Mouse (Mus musculus) Patski (cell line): ENCODE measurements around the gene Sumo2. TPM values are rescaled to one million over a fixed set of nuclear protein-coding genes. Genes with fewer than 3 reads are reported as not detected.

Experiments
- ATAC-seq: fragments of 100-300 bp; one replicate; pipeline ENCODE4 v1.8.0; 2021
- CTCF ChIA-PET: fragments of 350-600 bp; sonication (Branson Sonifier 250); formaldehyde crosslinking; loops from one replicate; lab custom pipeline; 2022; ENCODE audit warnings: inconsistent platforms; lab: Charles Lee
- POLR2A ChIA-PET: fragments of 350-600 bp; sonication (Branson Sonifier 250); formaldehyde crosslinking; loops from one replicate; lab custom pipeline; 2022; ENCODE audit warnings: antibody characterized with exemption, inconsistent platforms; lab: Charles Lee
- DNase-seq: peaks from one replicate; pipeline ENCODE4 v3.0.0-alpha.2; 2011; ENCODE audit warnings: low read depth, low spot score
- H3K27me3 ChIP-seq: fragments of 371-371 bp; one replicate; pipeline ENCODE4 v1.5.1; 2021
- CTCF ChIP-seq: fragments of 100-300 bp; IDR thresholded peaks from one replicate; pipeline ENCODE4 v1.5.1; 2021
- in situ Hi-C: fragments of 300-500 bp; cut with MboI; formaldehyde crosslinking; loops from 3 replicates; pipeline ENCODE4 v1.11.1; 2018; ENCODE audit warnings: low pct_unique_long_range_greater_than_20kb, mixed read lengths
- polyA plus RNA-seq: library from polyadenylated mRNA; unstranded; gene quantifications from one replicate; pipeline ENCODE4 v1.2.3, GENCODE M21; 2021

Gene Sumo2
- polyA plus RNA-seq, 1 experiment from 2014 or later, result 381 TPM

DNA sequence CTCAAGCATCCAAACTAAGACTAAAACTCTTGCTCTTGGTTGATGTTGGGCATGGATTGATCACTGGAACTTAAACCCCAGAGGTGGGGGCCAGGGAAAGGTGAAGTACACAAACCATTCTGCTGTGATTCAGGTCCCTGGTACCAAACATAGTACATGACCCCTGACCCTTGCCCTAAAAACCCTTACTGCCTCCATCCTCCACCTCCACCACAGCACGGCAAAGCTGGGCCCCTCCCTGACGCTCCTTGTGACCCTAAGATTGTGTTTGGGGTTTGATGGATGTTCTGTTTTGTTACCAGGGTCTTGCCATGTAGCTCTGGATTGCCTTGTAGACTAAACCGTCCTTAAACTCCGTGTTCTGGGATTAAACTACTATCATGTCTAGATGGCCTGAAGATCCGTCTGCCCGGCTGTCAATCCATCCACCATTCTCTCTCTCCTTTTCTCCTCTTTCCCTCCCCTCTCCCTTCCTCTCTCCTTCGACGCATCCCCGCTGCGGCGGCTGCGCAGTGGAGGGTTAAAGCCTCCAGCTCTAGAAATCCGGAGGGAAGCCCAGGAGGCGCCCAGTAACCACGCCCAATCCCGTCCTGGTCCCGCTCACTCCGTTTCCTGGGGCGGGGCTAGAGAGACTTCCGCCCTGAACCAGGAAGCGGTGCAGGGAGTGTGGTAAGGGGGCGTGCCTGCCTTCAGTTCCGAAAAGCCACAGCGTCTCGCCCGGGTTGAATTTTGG, 60.9 kb downstream of the Sumo2 start, which contains the start of gene Armc7:
Gene Armc7 (plus strand): TSS at position 643 of the 733 bp plus-strand sequence.
- ChIA-PET POLR2A (interaction anchor here (1.3 kb wide), 1 partner anchor 62 kb away, joined by 4 read pairs; no protein-coding TSS in a partner anchor), CTCF (interaction anchor here (0.8 to 2.3 kb wide), 4 partner anchors 17 to 63 kb away, joined by 5 to 14 read pairs (median 6); partner anchors contain the start of gene Nt5c)
- DNase-seq (peak; percentile 65), ATAC-seq (peak; percentile 88)
- H3K27me3 ChIP-seq, result no peaks in the 10 kb centered on the region
- in situ Hi-C loops, result no loop called here
- no peak for TF ChIP-seq CTCF

DNA sequence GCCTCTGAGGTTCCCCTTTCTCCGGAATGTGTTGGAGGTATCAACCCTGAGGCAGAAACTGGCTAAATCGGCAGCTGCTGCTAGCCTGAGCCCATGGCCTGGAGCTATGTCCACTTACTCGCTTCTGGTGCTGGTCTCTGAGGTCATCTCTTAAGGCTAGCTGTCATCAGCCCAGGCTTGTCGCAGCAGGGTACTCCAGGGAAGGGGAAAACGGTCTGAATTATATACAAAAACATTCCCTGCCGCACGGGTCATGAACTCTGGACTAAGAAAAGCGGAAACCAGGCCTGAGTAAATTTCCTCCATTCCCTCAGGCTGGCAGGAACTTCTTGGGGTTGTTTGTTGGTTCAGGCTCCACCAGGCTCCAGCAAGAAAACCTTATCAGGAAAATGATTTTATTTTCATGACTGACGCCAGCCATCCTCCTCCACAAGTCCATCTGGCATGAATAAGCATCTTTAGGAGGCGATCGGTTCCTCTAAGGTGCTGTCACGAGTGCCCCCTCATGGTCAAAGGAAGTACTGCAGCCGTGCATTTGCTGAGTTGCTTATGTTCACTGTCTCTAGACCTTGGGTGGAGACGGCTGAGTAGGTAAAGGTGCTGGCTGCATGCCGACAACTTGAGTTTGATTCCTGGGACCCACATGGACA, 62.3 kb downstream of the Sumo2 start:
- ChIA-PET POLR2A (no interaction called here), CTCF (interaction anchor here (1.1 to 2.3 kb wide), 5 partner anchors 46 to 115 kb away, joined by 3 to 6 read pairs (median 4); no protein-coding TSS in a partner anchor)
- DNase-seq (peak; percentile 63), ATAC-seq (no peak)
- TF ChIP-seq CTCF, result peak; percentile 96
- in situ Hi-C loops, result loop anchor here (5.0 kb wide), 2 partner anchors 41 to 111 kb away; no protein-coding TSS in a partner anchor
- H3K27me3 ChIP-seq, result no peaks in the 10 kb centered on the region

Other genes with a start within 250 kb of the Sumo2 start
- 0.05 TPM for gene Fads6, start 238.6 kb downstream of the Sumo2 start, polyA plus RNA-seq
- not detected for gene Otop2, start 229.1 kb downstream of the Sumo2 start, polyA plus RNA-seq
- gene Ush1g, start 214.2 kb downstream of the Sumo2 start, polyA plus RNA-seq, result 0.32 TPM
- gene Otop3, start 201.5 kb downstream of the Sumo2 start, polyA plus RNA-seq, result not detected
- 15.3 TPM for gene Hid1, start 168.5 kb downstream of the Sumo2 start, polyA plus RNA-seq
- gene Cdr2l, start 154.4 kb downstream of the Sumo2 start, polyA plus RNA-seq, result 21.3 TPM
- gene Mrpl58, start 132.5 kb downstream of the Sumo2 start, polyA plus RNA-seq, result 99.9 TPM
- gene Atp5h, start 116.3 kb downstream of the Sumo2 start, polyA plus RNA-seq, result 727 TPM
- gene Kctd2, start 116.1 kb downstream of the Sumo2 start, polyA plus RNA-seq, result 46.0 TPM
- gene Trim80, start 95.7 kb downstream of the Sumo2 start, polyA plus RNA-seq, result not detected
- 0.15 TPM for gene Slc16a5, start 73.8 kb downstream of the Sumo2 start, polyA plus RNA-seq
- gene Armc7, start 60.6 kb downstream of the Sumo2 start, polyA plus RNA-seq, result 13.3 TPM
- 128 TPM for gene Nt5c, start 44.4 kb downstream of the Sumo2 start, polyA plus RNA-seq
- 179 TPM for gene Jpt1, start 21.9 kb downstream of the Sumo2 start, polyA plus RNA-seq
- gene Nup85, start 28.2 kb upstream of the Sumo2 start, polyA plus RNA-seq, result 78.9 TPM
- 69.9 TPM for gene Mrps7, start 67.6 kb upstream of the Sumo2 start, polyA plus RNA-seq
- gene Gga3, start 67.8 kb upstream of the Sumo2 start, polyA plus RNA-seq, result 31.0 TPM
- 47.4 TPM for gene Mif4gd, start 76.7 kb upstream of the Sumo2 start, polyA plus RNA-seq
- 48.1 TPM for gene Slc25a19, start 92.0 kb upstream of the Sumo2 start, polyA plus RNA-seq
- 99.5 TPM for gene Grb2, start 172.3 kb upstream of the Sumo2 start, polyA plus RNA-seq
- 44.3 TPM for gene Tmem94, start 229.2 kb upstream of the Sumo2 start, polyA plus RNA-seq